In the genomic region with DNA sequence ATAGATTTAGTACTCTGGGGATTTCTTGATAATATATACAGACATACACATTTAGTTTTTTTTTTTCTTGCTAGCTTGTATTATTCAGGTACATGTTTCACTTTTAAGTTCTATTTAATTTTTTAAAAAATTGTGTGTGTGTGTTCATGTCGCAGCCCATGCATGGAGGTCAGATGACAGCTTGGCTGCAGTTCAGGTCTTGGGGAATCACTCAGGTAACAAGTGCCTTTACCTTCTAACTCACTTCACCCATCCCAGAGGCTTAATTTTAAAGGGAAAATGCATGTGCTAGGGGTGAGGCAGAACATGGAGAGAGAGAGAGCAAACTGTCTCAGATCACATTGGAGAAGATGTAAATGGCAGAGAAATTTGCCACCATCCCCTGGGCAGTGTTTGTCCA, we compare ENCODE assay signal across 25 mouse cellular contexts. TPM values are rescaled to one million over a fixed set of nuclear protein-coding genes. Genes with fewer than 3 reads are reported as not detected.
"Had no signal": no experiment of that assay in that cellular context is flagged by ENCODE, and none has a peak within 500 bp of the region (broad histone marks: within the 10 kb centered on the region; RNA-seq: fewer than 3 reads in every experiment).

No protein-coding gene starts in this region.

- ATAC-seq: hindbrain, embryonic 16.5 days; inflammation-experienced regulatory T-cells, adult 6 months; intestine, embryonic 15.5 days; intestine, postnatal 0 days; liver, postnatal 0 days had no signal

- DNase-seq: gastrocnemius, postnatal 14 days; heart, adult 2 months; heart, postnatal 14 days; heart, postnatal 4 days; kidney, adult 18-20 months; kidney, adult 8-10 months; kidney, postnatal 10 days; kidney, postnatal 25 days; kidney, postnatal 4 days; liver; liver, embryonic 13.5 days; liver, postnatal 0 days had no signal

RNA-seq across cellular contexts. Expression of a gene that starts 2.2 kb away (rescaled TPM):
- total RNA-seq: gastrocnemius, adult 8-10 months; gastrocnemius, postnatal 14 days; gastrocnemius, postnatal 4 days; granulocyte monocyte progenitor cell, adult 5-6 weeks; heart, adult 2 months; heart, postnatal 14 days; layer of hippocampus, adult 2 months; layer of hippocampus, postnatal 10 days; layer of hippocampus, postnatal 25 days; left cerebral cortex, adult 2 months; left cerebral cortex, postnatal 14 days; left cerebral cortex, postnatal 36 days had no signal
